Mouse (Mus musculus): ENCODE results near the gene Wnt5b. TPM values are rescaled to one million over a fixed set of nuclear protein-coding genes. Genes with fewer than 3 reads are reported as not detected.

Wnt5b gene
- polyA plus RNA-seq, 1 experiment from 2014 or later: 12.9 TPM

- Histone ChIP-seq H3K9ac (replicated peaks; ENCODE audit: low read length) (no peak overlapping the region), H3K36me3 (replicated peaks; ENCODE audit: control insufficient read depth, insufficient read depth, low read depth, low read length) (no peaks in the 10 kb centered on the region), H3K4me3 (ENCODE audit: low read depth, low read length) (no peak overlapping the region), H3K27ac (replicated peaks; ENCODE audit: low read depth, low read length) (no peak overlapping the region), H3K9me3 (replicated peaks; ENCODE audit: control insufficient read depth, low read length) (no peaks in the 10 kb centered on the region), H3K27me3 (ENCODE audit: control insufficient read depth, insufficient read depth, low read length) (no peaks in the 10 kb centered on the region), H3K4me1 (ENCODE audit: control insufficient read depth, insufficient read depth, low read length) (no peaks in the 10 kb centered on the region), H3K4me2 (ENCODE audit: low read depth, low read length) (no peak overlapping the region)
- WGBS: 83% methylated on average over 7 of the region's 7 CpGs
- ATAC-seq (replicated peaks; ENCODE audit: insufficient number of reproducible peaks, low FRiP score, low TSS enrichment, low read depth): no peak
- no peak for DNase-seq (ENCODE audit: low spot score)
Measured at GRCm38 (mm10) chr6:119473446-119473845, 70.7 kb downstream of the Wnt5b start.

- 83% methylated on average over 3 of the region's 3 CpGs for WGBS
- no peak for ATAC-seq (replicated peaks; ENCODE audit: insufficient number of reproducible peaks, low FRiP score, low TSS enrichment, low read depth)
- Histone ChIP-seq H3K9ac (replicated peaks; ENCODE audit: low read length) (no peak overlapping the region), H3K27ac (replicated peaks; ENCODE audit: low read depth, low read length) (no peak overlapping the region), H3K27me3 (ENCODE audit: control insufficient read depth, insufficient read depth, low read length) (no peaks in the 10 kb centered on the region), H3K4me3 (ENCODE audit: low read depth, low read length) (no peak overlapping the region), H3K9me3 (replicated peaks; ENCODE audit: control insufficient read depth, low read length) (no peaks in the 10 kb centered on the region), H3K4me1 (ENCODE audit: control insufficient read depth, insufficient read depth, low read length) (no peaks in the 10 kb centered on the region), H3K36me3 (replicated peaks; ENCODE audit: control insufficient read depth, insufficient read depth, low read depth, low read length) (no peaks in the 10 kb centered on the region), H3K4me2 (ENCODE audit: low read depth, low read length) (no peak overlapping the region)
- no peak for DNase-seq (ENCODE audit: low spot score)
Measured at GRCm38 (mm10) chr6:119472705-119473104, 71.4 kb downstream of the Wnt5b start.

DNA sequence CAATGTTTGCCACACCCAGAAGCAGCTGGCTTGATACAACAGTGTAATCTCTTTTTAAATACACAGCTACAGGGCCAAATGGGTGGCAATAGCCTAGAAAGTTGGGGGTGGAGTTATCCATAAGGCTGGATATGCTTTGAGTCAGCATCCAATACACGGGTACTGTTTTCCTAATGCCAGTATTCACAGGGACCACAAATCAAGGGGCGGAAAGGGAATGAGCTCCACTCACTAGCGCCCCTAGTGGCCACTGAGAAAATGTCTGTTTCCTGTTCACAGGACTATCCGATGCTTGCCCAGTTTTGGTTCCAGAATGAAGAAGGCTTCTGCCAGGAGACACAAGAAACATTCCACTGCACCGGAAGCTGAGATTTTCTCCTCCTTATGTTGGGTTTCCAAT lies 72.0 kb downstream of the Wnt5b start:
- no peak for ATAC-seq (replicated peaks; ENCODE audit: insufficient number of reproducible peaks, low FRiP score, low TSS enrichment, low read depth)
- no peak overlapping the region for H3K4me2 ChIP-seq (ENCODE audit: low read depth, low read length)
- H3K36me3 ChIP-seq (replicated peaks; ENCODE audit: control insufficient read depth, insufficient read depth, low read depth, low read length): no peaks in the 10 kb centered on the region
- no peak overlapping the region for H3K27ac ChIP-seq (replicated peaks; ENCODE audit: low read depth, low read length)
- no peak overlapping the region for H3K4me3 ChIP-seq (ENCODE audit: low read depth, low read length)
- no peaks in the 10 kb centered on the region for H3K9me3 ChIP-seq (replicated peaks; ENCODE audit: control insufficient read depth, low read length)
- WGBS: 25% methylated on average over 5 of the region's 5 CpGs
- H3K9ac ChIP-seq (replicated peaks; ENCODE audit: low read length): no peak overlapping the region
- DNase-seq (ENCODE audit: low spot score): peak; percentile 66
- no peaks in the 10 kb centered on the region for H3K27me3 ChIP-seq (ENCODE audit: control insufficient read depth, insufficient read depth, low read length)
- no peaks in the 10 kb centered on the region for H3K4me1 ChIP-seq (ENCODE audit: control insufficient read depth, insufficient read depth, low read length)

DNA sequence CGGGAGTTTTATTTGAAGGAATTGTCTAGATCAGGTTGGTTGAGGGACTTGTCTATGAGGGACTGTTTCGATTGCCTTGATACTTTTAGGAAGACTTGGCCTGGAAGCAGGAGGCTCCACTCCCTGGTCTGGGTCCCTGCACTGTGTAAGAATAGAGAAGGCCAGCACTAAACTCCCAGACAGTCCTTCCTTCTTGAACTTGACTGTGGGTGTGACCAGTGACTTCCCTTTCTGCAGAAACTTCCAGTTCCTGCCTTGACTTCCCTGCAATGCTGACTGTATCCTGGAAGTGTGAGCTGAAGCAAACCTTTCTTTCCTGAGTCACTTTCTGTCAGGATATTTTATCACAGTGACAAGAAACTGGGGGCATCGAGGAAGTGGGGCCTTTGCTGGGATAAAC lies 73.4 kb downstream of the Wnt5b start:
- H3K36me3 ChIP-seq (replicated peaks; ENCODE audit: control insufficient read depth, insufficient read depth, low read depth, low read length): no peaks in the 10 kb centered on the region

GRCm38 (mm10) chr6:119467785-119468059 lies 76.4 kb downstream of the Wnt5b start:
- Histone ChIP-seq H3K9me3 (replicated peaks; ENCODE audit: control insufficient read depth, low read length) (no peaks in the 10 kb centered on the region), H3K4me2 (ENCODE audit: low read depth, low read length) (no peak overlapping the region), H3K4me3 (ENCODE audit: low read depth, low read length) (no peak overlapping the region), H3K36me3 (replicated peaks; ENCODE audit: control insufficient read depth, insufficient read depth, low read depth, low read length) (no peaks in the 10 kb centered on the region), H3K4me1 (ENCODE audit: control insufficient read depth, insufficient read depth, low read length) (no peaks in the 10 kb centered on the region), H3K27me3 (ENCODE audit: control insufficient read depth, insufficient read depth, low read length) (no peaks in the 10 kb centered on the region), H3K9ac (replicated peaks; ENCODE audit: low read length) (no peak overlapping the region), H3K27ac (replicated peaks; ENCODE audit: low read depth, low read length) (no peak overlapping the region)
- DNase-seq (ENCODE audit: low spot score) (no peak), ATAC-seq (replicated peaks; ENCODE audit: insufficient number of reproducible peaks, low FRiP score, low TSS enrichment, low read depth) (no peak)
- WGBS: 91% methylated on average over 2 of the region's 2 CpGs

More for the DNA sequence above, 73.4 kb downstream of the Wnt5b start:
- H3K9ac ChIP-seq (replicated peaks; ENCODE audit: low read length): no peak overlapping the region
- H3K27ac ChIP-seq (replicated peaks; ENCODE audit: low read depth, low read length): no peak overlapping the region
- ATAC-seq (replicated peaks; ENCODE audit: insufficient number of reproducible peaks, low FRiP score, low TSS enrichment, low read depth) (no peak), DNase-seq (ENCODE audit: low spot score) (no peak)
- H3K4me3 ChIP-seq (ENCODE audit: low read depth, low read length): no peak overlapping the region
- WGBS: 86% methylated on average over 3 of the region's 3 CpGs
- H3K9me3 ChIP-seq (replicated peaks; ENCODE audit: control insufficient read depth, low read length): no peaks in the 10 kb centered on the region
- no peak overlapping the region for H3K4me2 ChIP-seq (ENCODE audit: low read depth, low read length)
- no peaks in the 10 kb centered on the region for H3K4me1 ChIP-seq (ENCODE audit: control insufficient read depth, insufficient read depth, low read length)
- H3K27me3 ChIP-seq (ENCODE audit: control insufficient read depth, insufficient read depth, low read length): no peaks in the 10 kb centered on the region

DNA sequence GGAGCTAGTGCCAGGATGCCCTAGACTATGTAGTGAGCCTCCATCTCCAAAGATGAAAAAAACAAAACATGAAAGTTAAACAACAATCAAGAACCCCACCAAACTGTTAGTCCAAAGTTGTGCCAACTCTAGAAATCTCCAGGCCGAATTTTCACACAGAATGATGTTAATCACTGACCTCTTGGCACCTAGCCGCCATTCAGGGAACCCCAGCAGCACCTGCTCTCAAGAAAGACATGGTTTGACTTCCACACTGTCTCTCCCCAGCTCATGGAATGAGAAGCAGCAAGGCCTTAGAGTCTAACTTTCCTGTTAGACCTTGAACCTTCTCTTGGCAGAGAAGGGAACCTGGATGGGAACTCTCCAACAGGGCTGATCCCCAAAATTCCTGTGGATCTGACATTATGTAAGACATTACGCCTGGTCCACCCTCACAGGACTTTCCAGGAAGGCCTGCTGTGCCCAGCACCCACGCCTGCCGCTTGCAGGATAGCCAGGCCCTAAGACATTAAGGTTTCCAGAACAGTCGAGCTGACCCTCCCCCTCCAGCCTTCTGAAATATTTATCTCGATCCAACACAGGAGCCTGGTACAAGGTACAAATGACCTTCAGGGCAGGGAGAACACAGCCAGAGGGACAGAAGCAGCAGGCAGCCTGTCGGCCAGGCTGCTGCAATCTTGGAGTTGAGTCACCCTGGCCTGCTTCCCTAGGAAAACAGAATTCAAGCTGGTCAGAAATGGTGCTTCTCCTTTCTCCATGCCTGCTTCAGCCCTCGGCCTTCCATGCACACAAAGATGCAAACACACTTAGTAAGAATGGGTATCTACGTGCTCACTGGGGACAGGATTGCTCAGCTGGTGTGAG lies 77.0 kb downstream of the Wnt5b start:
- no peaks in the 10 kb centered on the region for H3K9me3 ChIP-seq (replicated peaks; ENCODE audit: control insufficient read depth, low read length)
- no peak overlapping the region for H3K4me2 ChIP-seq (ENCODE audit: low read depth, low read length)
- no peak overlapping the region for H3K9ac ChIP-seq (replicated peaks; ENCODE audit: low read length)
- H3K4me1 ChIP-seq (ENCODE audit: control insufficient read depth, insufficient read depth, low read length): no peaks in the 10 kb centered on the region
- WGBS: 61% methylated on average over 10 of the region's 10 CpGs
- ATAC-seq (replicated peaks; ENCODE audit: insufficient number of reproducible peaks, low FRiP score, low TSS enrichment, low read depth): no peak
- H3K27ac ChIP-seq (replicated peaks; ENCODE audit: low read depth, low read length): no peak overlapping the region
- H3K4me3 ChIP-seq (ENCODE audit: low read depth, low read length): no peak overlapping the region
- no peak for DNase-seq (ENCODE audit: low spot score)
- H3K36me3 ChIP-seq (replicated peaks; ENCODE audit: control insufficient read depth, insufficient read depth, low read depth, low read length): no peaks in the 10 kb centered on the region
- no peaks in the 10 kb centered on the region for H3K27me3 ChIP-seq (ENCODE audit: control insufficient read depth, insufficient read depth, low read length)

GRCm38 (mm10) chr6:119466161-119466560 lies 78.0 kb downstream of the Wnt5b start:
- H3K9me3 ChIP-seq (replicated peaks; ENCODE audit: control insufficient read depth, low read length): no peaks in the 10 kb centered on the region
- no peak overlapping the region for H3K27ac ChIP-seq (replicated peaks; ENCODE audit: low read depth, low read length)
- no peak overlapping the region for H3K4me2 ChIP-seq (ENCODE audit: low read depth, low read length)
- H3K9ac ChIP-seq (replicated peaks; ENCODE audit: low read length): no peak overlapping the region
- no peaks in the 10 kb centered on the region for H3K4me1 ChIP-seq (ENCODE audit: control insufficient read depth, insufficient read depth, low read length)
- ATAC-seq (replicated peaks; ENCODE audit: insufficient number of reproducible peaks, low FRiP score, low TSS enrichment, low read depth) (no peak), DNase-seq (ENCODE audit: low spot score) (no peak)
- H3K36me3 ChIP-seq (replicated peaks; ENCODE audit: control insufficient read depth, insufficient read depth, low read depth, low read length): no peaks in the 10 kb centered on the region
- WGBS: 97% methylated on average over 1 of the region's 1 CpGs
- no peaks in the 10 kb centered on the region for H3K27me3 ChIP-seq (ENCODE audit: control insufficient read depth, insufficient read depth, low read length)
- no peak overlapping the region for H3K4me3 ChIP-seq (ENCODE audit: low read depth, low read length)

DNA sequence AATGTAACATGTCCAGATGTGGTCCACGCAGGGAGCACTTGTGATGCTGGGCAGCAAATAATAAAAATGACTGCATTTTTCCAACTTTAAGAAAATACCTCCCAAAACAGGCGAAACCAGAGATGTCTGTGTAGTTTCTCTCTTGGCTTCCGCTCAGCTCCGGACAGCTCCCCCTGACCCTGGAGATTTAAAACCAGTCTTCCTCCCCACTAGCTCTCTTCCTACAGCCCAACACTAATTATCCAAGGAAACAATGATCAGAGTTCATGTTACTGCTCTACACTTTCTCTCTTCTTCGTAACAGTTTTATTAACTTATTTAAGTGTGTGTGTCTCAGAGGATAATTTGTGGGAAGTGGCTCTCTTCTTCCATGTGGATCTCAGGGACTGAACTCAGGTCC lies 83.8 kb downstream of the Wnt5b start:
- WGBS: 83% methylated on average over 5 of the region's 5 CpGs
- H3K4me2 ChIP-seq (ENCODE audit: low read depth, low read length): no peak overlapping the region
- no peaks in the 10 kb centered on the region for H3K4me1 ChIP-seq (ENCODE audit: control insufficient read depth, insufficient read depth, low read length)
- ATAC-seq (replicated peaks; ENCODE audit: insufficient number of reproducible peaks, low FRiP score, low TSS enrichment, low read depth): no peak
- H3K9ac ChIP-seq (replicated peaks; ENCODE audit: low read length): no peak overlapping the region
- H3K4me3 ChIP-seq (ENCODE audit: low read depth, low read length): no peak overlapping the region
- H3K27me3 ChIP-seq (ENCODE audit: control insufficient read depth, insufficient read depth, low read length): no peaks in the 10 kb centered on the region
- DNase-seq (ENCODE audit: low spot score): no peak
- no peak overlapping the region for H3K27ac ChIP-seq (replicated peaks; ENCODE audit: low read depth, low read length)
- no peaks in the 10 kb centered on the region for H3K36me3 ChIP-seq (replicated peaks; ENCODE audit: control insufficient read depth, insufficient read depth, low read depth, low read length)
- H3K9me3 ChIP-seq (replicated peaks; ENCODE audit: control insufficient read depth, low read length): no peaks in the 10 kb centered on the region
